Mouse (Mus musculus): ENCODE measurements at regions not wholly inside any gene's neighbourhood (a gene's known extent, or its start where the extent isn't known, plus 50 kb on each side); places are given as distances from the start of the nearest gene placed in this dataset.

DNA sequence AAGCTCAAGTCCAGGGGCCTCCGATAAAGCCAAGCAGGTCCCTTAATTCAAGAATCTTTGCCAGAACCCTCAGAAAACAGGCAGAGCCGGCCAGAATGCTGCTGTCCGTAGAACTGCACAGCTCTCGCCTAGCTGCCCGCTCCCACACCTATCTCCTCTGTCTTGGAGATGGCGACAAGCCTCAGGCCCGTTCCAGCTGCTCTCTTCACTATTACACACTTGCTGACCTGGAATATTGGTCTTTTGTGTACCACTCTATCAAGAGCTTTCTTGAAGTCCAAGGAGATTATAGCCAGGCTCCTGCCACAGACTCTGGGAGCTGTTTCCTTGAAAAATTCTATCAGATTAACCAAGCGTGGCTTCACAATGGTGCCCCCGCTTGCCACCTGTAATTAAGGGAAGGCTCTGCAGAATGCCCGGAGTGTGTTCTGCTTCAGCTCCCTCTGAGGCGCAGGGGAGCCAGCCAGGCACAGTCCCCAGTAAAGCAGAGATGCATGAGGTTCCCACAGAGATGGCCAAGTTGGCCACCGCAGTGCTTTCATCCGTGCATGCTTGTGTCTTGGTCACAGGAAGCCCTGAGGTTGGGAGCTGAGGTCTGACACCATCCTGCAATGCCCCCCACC lies 496.8 kb downstream of the Cdh26 start:
- DNase-seq (ENCODE audit: low spot score in 2 of 2): no peak

DNA sequence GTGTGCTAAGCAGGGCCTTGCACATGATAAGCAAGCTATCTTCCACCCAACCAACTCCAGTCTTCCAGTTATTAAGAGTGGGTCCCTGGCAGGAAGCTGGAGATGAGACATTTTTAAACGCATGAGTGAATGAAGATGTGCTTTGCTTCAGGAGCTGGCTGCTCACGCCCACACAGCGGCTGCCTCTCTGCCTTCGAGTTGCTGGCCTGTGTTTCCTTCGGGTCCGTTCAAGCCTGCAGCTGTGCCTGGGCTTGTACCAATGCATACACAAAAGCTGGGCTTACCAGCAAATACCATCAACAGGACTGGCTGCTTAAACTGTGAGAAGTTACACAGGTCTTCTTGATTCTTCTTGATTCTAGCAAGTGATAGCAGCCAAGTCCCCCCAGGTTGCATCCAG lies 498.7 kb downstream of the Cdh26 start:
- DNase-seq (ENCODE audit: low spot score in 2 of 2): no peak

DNA sequence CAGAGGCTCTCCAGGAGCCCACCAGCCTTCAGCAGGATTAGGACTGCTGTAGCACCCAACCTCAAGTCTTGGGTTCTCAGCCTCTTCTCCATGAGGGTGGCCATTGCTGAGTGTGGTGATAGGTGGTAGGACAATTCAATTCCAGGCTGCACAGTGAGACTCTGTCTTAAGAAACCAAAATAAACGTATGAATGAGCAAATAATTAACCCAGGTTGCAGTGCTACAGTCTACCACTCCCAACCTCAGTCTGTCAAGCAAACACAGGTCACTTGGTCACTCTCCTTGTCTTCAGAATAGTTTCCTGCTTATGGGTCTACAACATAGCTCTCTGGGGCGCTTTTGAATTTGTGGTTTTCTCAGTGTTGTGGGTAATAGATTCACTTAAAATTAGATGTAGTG lies 499.8 kb downstream of the Cdh26 start:
- no peak for DNase-seq (ENCODE audit: low spot score in 2 of 2)

DNA sequence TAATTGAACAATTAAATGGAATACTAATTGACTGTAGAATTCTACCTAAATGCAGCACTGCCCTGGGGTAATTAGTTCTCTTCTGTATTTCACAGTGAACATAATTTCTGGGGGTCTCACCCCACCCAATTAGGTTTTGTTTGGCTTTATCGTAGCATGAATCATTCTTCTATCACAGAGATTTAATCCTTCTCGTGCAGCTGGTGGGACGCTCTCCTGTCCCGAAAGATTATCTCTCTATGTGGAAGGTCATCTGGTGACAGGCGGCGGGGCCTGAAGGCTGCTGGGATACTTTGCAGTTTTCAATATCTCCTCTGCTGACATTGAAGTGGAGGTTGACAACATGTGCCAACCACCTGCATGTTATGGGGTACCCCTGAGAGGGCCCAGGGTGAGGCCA lies 493.8 kb upstream of the Cdh4 start:
- no peak for DNase-seq (ENCODE audit: low spot score in 2 of 2)

DNA sequence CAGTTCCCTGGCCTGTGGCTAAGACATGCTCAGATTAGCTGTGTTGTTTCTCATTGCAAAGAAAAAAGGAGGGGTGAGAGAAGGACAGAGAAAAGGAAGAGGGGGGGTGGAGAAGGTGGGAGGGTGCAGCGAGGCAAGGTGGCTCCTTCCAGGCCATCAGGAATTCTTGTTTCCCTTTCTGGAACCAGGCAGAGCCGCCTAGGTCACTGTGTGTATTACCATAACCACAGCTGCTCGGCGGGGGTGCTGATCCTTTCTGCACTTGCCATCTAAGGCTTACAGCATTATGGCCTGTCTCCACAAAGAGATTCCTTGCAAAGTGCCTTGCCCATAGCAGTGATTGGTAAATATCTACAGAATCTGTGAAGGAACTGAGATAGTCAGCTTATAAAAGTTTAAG lies 493.1 kb upstream of the Cdh4 start:
- DNase-seq (ENCODE audit: low spot score in 2 of 2): no peak

DNA sequence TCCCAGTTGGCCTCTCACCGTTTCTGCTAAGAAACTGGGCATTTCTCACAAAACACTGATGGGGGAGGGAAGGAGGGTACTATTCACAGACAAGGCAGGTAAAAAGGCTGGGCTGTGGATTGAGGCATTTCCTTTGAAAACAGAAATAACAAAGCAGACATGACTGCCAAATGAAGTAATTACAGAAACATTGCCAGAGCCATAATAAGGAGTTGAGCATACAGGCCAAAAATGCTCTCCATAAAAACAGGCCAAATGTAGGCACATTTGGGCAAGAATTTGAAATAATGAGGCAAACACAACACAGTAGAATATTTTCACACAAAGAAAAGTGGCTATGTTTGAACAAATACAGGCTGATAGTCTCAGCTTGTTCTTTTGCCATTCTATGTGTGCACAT lies 491.9 kb upstream of the Cdh4 start:
- DNase-seq (ENCODE audit: low spot score in 2 of 2): no peak

DNA sequence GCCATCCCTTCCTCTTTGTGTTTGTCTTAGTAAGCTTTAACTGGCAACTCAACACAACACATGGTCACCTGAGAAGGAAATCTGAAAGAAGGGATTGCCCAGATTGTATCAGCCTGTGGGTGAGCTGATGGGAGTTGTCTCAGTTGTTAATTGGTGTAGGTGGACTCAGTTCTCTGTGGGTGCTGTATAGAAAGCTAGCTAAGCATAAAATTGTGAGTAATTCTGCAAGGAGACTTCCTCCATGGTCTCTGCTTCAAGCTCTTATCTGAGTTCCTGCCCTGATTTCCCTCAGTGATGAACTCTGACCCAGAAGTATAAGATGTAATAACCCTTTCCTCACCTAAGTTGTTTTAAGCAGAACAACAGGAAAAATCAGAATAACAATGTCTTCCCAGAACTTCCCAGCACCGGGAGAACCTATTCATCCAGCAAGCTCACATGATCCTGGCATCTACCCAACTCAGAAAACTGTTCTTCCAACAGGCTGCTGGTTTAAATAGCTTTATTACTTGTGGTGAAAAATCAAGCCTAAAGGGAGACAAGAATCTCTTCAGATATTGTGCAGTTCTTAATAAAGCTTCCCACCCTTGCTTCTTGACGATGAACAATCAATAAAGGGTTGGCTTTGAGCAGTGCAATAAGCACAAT lies 487.7 kb upstream of the Cdh4 start:
- no peak for DNase-seq (ENCODE audit: low spot score in 2 of 2)

DNA sequence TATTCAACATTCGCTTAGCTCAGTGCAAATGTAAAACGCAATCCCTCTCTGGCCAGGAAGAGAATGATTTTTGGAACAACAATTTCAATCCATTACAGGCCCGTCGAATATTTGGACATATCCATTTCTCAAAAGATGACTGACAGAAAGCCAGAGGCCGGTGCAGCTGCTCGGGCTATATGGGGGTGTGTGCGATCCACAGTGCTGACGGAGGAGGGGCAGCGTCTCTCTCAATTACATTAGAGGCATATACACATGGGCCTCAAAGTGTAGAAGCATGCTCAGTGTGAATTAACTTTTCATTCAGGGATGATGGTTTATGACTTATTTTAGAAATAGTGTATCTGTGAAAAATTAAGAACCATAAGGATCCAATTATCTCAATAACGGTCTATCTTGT lies 483.4 kb upstream of the Cdh4 start:
- DNase-seq (ENCODE audit: low spot score in 2 of 2): no peak

DNA sequence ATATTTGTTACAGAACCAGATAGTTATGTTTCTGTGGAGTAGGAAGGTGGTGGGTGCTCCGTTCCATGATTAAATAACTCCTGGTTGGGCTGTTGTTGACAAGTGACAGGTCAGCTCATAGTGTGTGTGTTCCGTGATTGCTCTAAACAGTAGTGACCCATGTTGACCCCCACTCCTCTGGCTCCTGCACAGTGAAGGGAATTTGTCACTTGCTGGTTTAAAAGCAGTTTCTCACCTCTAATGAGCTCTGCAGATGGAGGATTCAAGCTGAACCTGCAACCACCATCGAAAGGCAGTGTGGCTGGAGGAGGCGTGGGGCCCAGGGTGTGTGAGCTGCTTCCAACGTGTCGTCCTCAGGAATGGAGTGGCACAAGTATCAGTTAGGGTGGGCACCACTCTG lies 482.6 kb upstream of the Cdh4 start:
- DNase-seq (ENCODE audit: low spot score in 2 of 2): no peak

DNA sequence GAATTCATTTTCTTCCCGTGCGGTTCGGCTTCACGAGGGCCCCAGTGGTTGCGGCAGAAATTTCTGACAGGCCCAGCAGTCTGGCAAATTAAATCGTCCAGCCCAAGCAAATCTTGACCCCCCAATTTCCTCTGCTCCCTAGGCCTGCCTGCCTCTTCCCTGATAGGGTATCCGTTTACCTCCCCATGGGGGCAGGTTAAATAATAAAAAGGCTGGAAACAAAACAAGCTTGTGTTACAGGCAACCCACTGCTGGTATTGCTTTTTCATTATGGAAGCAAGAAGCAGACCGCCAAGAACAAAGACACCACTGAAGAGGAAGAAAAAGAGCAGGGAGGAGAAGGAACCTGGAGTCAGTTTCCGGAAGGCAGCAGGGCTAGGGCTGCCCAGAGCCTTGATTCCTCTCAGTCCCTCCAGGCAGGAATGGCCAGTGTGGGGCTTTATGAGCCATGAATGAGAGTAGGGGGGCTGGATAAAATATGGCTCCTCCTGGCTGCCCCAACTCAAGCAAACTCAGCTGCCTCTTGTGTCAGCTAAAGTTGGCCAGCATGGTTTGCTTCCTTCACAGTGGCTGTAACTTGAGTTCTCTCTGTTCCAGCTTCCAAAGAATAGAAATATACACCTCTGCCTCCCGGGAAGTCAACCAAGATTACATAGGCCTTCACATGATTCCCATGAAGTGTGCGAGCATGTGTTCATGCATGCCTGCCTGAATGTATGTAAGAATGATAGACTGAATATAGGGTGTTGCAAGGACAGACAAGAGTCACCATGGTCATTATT lies 474.5 kb upstream of the Cdh4 start:
- no peak for DNase-seq (ENCODE audit: low spot score in 2 of 2)

DNA sequence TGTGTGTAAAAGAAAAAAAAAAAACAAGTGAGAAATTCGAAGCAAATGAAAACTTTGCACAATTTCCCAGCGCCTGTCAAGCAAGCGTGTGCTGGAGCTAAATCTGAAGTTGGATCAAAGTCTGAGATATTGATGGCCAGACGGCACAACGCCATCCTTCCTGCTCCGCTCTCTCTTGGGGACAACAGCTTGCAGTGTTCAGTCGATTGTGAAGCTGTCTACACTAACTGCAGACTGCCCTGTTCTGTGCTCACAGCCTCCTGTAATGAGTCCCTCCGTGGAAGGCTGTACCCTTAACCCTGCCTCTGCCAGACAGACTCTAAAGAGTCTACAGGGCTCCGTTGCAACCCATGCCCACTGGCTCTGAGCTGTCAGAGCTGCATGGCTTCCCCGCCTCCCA lies 472.5 kb upstream of the Cdh4 start:
- DNase-seq (ENCODE audit: low spot score in 2 of 2): no peak

DNA sequence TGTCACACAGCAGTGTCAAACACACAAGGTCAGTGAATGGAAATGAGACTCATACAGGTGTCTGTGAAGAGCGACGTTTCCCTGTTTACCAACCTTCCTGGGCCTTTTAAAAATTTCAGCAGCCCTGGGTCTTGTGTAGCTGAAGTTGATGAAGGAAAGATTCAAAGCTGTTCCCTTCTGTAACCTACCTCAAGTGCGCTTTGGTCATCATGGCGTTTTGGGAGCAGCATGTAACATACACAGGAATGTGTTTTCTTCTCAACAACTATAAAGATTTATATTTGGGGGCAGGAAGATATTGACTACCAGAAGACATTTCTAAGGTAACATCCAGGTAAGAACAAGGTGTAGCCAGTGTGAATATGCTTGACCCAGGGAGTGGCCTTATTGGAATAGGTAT lies 466.9 kb upstream of the Cdh4 start:
- no peak for DNase-seq (ENCODE audit: low spot score in 2 of 2)

DNA sequence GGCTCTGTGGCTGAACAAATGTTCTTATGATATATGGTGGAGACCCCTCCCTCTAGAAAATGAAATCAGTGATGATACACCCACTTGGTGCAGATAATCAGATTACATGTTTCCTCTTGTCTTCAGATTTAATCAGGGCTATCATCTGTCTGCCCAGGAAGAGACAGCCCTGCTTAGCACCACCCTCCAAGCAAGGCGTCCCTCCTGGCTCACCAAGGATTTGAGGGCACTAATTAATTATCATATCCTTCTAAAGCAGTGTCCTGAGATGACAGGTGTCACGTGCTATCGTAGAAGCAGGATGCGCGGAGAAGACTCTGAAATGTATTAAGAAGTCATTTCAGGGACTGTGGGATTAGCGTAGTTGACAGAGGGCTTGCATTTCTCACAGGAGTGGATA lies 466.2 kb upstream of the Cdh4 start:
- DNase-seq (ENCODE audit: low spot score in 2 of 2): peak in 1 of 2 experiments; percentile 10

DNA sequence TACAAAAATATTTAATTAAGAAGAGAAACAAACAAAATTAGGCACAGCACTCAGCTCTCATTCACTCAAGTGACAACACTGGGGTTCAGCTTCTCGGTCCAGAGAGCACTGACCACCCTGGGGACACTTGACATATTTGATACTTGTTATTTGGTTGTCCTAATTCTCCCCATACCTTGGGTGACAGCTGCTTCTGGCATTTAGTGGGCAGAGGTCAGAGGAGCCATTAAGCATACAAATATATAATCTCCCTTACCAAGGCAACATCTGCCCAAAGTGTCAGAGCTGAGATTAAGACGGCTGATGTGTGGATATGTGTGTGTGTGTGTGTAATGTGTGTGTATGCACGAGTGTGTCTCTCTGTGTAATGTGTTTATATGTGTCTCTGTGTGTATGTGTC lies 465.7 kb upstream of the Cdh4 start:
- peak in 1 of 2 experiments; percentile 35 for DNase-seq (ENCODE audit: low spot score in 2 of 2)

DNA sequence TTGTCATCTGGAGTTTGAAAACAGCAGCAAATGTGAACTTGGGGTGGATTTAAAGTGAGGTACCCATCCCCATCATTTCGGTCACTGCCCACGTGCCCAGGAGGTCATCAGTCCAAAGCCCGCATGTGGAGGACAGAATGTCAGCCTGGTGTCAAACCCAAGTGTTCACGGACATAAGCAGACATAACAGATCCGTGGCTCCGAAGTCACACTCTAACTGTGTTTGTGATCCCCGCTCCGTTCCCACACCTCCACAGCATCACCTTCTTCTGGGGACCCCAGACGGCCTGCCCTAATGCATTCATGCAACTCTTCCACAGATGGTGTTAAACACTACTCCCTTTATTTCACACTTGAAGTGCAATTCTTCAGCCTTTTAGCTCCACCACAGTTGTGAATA lies 462.8 kb upstream of the Cdh4 start:
- DNase-seq (ENCODE audit: low spot score in 2 of 2): peak in 1 of 2 experiments; percentile 55

DNA sequence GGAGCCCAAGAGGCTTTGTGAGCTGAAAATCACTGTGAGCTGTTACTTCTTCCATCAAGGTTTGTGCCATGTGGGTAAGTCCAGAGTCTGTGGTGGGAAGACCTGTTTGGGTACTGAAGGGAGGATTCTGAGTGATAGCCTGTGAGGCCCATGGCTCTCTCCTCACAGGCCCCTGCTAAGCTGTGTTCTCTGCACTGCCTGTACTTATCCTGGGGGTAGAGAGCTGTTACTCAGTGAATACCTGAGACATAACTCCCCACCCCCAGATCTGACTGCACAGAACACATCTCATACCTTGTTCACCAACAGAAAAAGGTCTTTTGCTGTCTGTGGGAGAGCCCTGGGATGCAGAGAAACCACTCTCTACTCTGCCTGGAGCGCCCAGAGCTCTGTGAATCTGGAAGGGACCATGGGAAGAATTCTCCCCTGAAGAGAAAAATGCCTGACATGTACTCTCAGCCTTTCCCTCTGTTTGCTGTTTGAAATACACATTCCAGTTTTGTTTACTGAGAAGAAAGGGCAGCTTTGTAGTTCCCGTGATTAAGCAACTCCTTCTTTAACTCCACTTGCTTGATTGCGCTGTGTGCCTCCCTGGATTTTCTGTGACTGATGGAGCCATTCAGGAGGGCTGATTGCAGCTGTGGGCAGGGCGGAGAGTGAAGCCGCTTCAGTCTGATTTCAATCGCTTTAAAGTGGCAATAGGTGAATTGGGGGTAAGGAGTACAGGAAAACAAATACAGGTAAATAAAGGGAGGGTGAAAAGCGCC lies 460.3 kb upstream of the Cdh4 start:
- DNase-seq (ENCODE audit: low spot score in 2 of 2): peak in 1 of 2 experiments; percentile 28

DNA sequence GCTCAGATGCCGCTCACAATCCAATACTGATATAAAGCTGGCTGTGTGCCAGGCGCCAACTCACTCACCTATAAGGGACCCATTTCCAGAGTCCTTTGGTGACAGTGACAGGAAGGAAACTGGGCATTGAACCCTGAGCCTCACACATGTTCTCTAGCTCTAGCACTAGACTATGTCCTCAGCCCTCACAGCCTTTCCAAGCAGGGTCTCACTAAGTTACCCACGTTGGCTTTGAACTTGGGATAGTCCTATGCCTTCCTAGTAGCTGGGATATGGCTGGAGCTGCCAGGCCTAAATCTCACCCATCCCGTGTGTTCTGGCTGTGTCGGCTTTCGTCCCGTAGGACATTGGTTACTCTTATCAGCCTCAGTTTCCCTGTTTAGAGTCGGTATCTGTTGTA lies 458.4 kb upstream of the Cdh4 start:
- DNase-seq (ENCODE audit: low spot score in 2 of 2): no peak

DNA sequence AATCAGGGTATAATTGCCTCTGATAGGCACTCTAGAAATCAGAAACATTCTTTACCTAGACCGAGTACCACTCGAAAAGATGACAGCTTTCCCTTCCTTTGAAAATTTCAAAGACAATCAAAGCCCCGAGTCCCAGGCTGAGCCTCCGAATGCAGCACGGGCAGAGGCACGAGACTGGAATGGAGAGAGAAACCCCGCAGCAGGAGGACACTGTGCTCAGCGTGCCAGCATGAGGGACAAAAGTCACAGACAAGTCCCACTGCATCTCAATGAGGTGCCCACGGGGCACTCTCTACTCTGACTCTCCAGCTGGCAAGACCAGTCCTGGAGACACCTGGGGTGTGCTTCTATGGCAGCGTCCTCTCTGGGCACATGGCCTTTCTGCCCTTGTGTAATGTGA lies 454.3 kb upstream of the Cdh4 start:
- DNase-seq (ENCODE audit: low spot score in 2 of 2): peak in 1 of 2 experiments; percentile 54

DNA sequence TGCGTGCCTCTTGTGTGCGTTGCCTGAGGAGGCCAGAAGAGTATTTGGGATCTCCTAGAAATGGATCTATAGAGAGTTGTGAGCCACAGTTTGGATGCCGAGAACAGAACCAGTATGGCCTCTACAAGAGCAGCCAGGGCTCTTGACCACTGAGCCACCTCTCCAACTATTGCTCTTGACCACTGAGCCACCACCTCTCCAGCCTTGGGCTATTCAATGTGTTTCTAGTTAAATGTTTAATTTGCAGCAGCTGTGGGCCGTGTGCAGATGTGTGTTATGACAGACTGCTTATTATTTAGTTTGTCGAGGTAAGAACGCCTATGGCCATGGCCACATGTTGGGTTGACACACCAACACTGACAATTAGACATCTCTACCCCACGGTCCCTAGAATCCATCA lies 452.9 kb upstream of the Cdh4 start:
- no peak for DNase-seq (ENCODE audit: low spot score in 2 of 2)

DNA sequence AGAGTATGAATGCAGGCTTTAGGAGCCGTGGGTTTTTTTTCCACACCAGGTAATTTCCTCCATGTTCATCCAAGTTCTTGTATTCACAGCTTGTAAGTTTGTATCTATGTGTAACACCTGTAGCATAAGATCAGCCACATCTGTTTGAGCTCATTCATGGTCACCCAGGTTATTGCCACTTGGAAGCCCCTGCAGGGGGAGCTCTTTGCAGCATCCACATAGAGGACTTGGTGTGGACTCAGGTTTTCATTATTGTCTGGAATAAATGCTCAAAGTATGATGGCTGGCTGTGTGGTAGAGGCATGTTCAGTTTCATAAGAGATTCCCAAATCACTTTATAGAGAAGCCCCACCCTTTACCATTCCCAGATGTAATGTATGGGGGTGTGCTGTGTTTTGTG lies 452.4 kb upstream of the Cdh4 start:
- no peak for DNase-seq (ENCODE audit: low spot score in 2 of 2)

DNA sequence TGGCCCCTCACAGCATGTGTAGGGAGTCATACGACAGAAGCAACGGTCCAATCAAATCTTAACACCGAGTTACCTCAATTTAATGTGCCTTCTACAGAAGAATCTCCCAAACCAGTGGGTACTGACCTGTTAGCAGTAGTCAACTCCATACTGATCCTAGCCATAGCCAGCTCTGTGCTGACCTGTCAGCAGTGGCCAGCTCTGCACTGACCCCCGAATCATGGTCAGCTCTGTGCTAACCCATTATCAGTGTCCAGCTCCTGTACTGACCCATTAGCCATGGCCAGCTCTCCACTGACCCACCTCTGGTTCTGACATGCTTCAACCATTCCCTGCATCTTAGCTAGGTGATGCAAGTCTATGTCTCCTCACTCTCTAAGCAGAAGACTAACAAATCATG lies 451.3 kb upstream of the Cdh4 start:
- DNase-seq (ENCODE audit: low spot score in 2 of 2): no peak

DNA sequence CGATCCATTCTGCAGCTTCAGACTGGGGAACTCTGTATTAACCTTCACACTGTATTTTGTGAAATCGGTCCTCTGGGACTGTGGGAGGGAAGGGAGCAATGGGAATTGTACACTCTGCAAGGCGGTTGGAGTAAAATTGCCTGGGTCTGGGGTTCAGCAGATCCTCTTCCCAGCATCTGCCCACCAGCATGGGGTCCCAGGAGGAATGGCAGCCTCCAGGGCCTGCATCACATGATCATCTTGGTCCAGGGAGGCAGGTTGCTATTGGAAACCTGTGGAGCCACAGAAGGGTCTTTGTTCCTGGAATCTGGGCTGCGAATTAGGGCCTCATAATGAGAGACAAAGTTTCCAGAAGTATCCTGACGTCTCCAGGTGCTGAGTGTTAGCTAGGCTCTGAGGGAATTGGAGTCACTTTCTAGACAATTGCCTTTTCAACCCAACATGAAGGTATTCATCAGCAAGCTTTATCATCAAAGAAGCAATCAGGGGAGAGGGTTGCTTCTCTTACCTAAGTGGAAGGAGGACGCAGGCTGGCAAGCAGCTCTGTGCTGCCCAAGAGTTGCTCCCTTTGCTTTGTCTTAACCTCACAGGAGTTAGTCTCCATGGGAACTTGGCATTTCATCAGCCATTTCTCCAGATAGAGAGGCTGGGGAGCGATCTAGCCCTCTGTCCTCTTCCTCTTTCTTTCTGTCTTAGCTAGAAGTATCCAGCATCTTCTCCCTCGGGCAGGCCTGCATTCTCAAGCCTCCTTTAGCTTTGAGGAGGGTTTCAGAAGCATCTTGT lies 449.7 kb upstream of the Cdh4 start:
- no peak for DNase-seq (ENCODE audit: low spot score in 2 of 2)

Data from urinary bladder, postnatal 4 days (tissue).